Mouse (Mus musculus) midbrain, embryonic 16.5 days (tissue): Measurements from ENCODE around the gene Efnb2. TPM values are rescaled to one million over a fixed set of nuclear protein-coding genes. Genes with fewer than 3 reads are reported as not detected.
A peak's percentile ranks its signal among the peaks of the same experiment; 100 is the strongest.

ENCODE experiments used
- ATAC-seq: fragments of 200-750 bp; cut with Nextera tagmentation; 2 replicates; pipeline ENCODE4 v1.8.0; 2017; ENCODE audit warnings: moderate TSS enrichment
- H3K27ac ChIP-seq: fragments of 300-500 bp; sonication (generic); 2 replicates; pipeline ENCODE4 v1.5.1; 2014; ENCODE audit warnings: mild to moderate bottlenecking, low read length, mixed read lengths
- H3K27me3 ChIP-seq: fragments of 300-500 bp; sonication (generic); 2 replicates; pipeline ENCODE4 v1.6.1; 2014; ENCODE audit warnings: low read depth, low read length, mixed read lengths; ENCODE audit not compliant: control insufficient read depth, insufficient read depth
- H3K36me3 ChIP-seq: fragments of 300-500 bp; sonication (generic); 2 replicates; pipeline ENCODE4 v1.6.1; 2014; ENCODE audit warnings: mild to moderate bottlenecking, low read length, moderate library complexity, mixed read lengths; ENCODE audit not compliant: control insufficient read depth, insufficient read depth
- H3K4me1 ChIP-seq: fragments of 300-500 bp; sonication (generic); 2 replicates; pipeline ENCODE4 v1.6.1; 2014; ENCODE audit warnings: mild to moderate bottlenecking, low read length, mixed read lengths; ENCODE audit not compliant: control insufficient read depth, insufficient read depth
- H3K4me2 ChIP-seq: fragments of 300-500 bp; sonication (generic); 2 replicates; pipeline ENCODE4 v1.6.1; 2014; ENCODE audit warnings: mild to moderate bottlenecking, low read length, mixed read lengths
- H3K4me3 ChIP-seq: fragments of 300-500 bp; sonication (generic); 2 replicates; pipeline ENCODE4 v1.5.1; 2014; ENCODE audit warnings: low read depth, mild to moderate bottlenecking, low read length, moderate library complexity, mixed read lengths
- H3K9ac ChIP-seq: fragments of 300-500 bp; sonication (generic); 2 replicates; pipeline ENCODE4 v1.6.1; 2014; ENCODE audit warnings: low read depth, low read length, mixed read lengths
- H3K9me3 ChIP-seq: fragments of 300-500 bp; sonication (generic); replicated peaks from 2 replicates; pipeline ENCODE4 v1.6.1; 2014; ENCODE audit warnings: mild to moderate bottlenecking, low read length, mixed read lengths; ENCODE audit not compliant: control insufficient read depth, poor library complexity, severe bottlenecking
- WGBS: fragments of 180-500 bp; shearing (Covaris S2); extraction: QIAGEN DNeasy Blood & Tissue Kit; methylation state at CpG from one replicate; pipeline ENCODE4 v1.1.7; 2014; 5-methylcytosine and 5-hydroxymethylcytosine counted together
- polyA plus RNA-seq: library from polyadenylated mRNA; unstranded; fragments of >200 nt; fragmentation: Nextera tagmentation; extraction: Ambion mirVana; gene quantifications from 2 replicates; pipeline ENCODE4 v1.2.1, GENCODE M21; 2015

Efnb2 gene
- polyA plus RNA-seq, 1 experiment from 2014 or later: 10.0 TPM

DNA sequence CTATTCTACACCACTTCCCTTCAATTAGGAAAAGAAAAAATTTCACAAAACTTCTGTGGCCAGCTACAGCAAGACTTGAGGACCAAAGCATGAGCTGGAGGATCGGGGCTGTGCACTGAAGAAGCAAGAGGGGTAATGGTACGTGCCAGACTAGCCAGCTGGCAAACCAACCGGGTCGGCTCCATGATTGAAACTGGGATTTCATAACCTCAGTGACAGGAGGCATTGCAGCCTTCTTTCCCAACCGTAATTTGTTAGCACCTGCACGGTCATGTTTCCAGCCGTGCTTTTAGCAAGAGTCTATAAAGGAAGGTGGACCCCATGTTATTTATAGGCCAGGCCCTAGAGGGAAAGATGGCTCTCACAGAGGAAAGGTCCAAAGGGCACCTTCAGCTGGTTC, 12.4 kb downstream of the Efnb2 start:
- H3K9me3 ChIP-seq: no peaks in the 10 kb centered on the region
- no peak overlapping the region for H3K4me3 ChIP-seq
- H3K27ac ChIP-seq: no peak overlapping the region
- H3K27me3 ChIP-seq: peaks cover 3% of the 10 kb centered on the region
- H3K4me2 ChIP-seq: no peak overlapping the region
- WGBS: 86% methylated on average over 7 of the region's 7 CpGs
- no peak overlapping the region for H3K9ac ChIP-seq
- ATAC-seq: no peak
- H3K4me1 ChIP-seq: peaks cover 14% of the 10 kb centered on the region
- no peaks in the 10 kb centered on the region for H3K36me3 ChIP-seq

DNA sequence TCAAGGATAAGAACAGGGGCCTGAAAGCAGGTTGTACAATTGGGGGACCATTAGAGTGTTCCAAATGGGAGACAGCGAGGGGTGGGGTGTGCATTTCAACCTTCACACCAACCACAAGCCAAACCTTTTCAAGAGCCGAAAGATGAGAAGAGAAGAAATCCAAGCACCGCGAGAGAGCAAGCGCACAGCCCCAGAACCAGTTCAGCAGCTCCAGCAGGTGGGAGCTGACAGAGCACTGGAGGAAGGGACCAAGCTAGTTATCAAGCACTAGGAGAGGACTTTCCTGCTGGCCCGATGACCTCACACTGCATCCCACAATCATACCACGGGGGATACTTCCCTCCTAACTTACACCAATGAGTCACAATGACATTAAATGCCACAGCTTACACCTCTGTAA, 13.2 kb downstream of the Efnb2 start:
- Histone ChIP-seq H3K36me3 (no peaks in the 10 kb centered on the region), H3K9me3 (no peaks in the 10 kb centered on the region), H3K9ac (no peak overlapping the region), H3K27me3 (peaks cover 3% of the 10 kb centered on the region), H3K4me2 (no peak overlapping the region), H3K4me3 (no peak overlapping the region), H3K27ac (no peak overlapping the region), H3K4me1 (peaks cover 9% of the 10 kb centered on the region; the same call in 1 of the 2 replicates)
- no peak for ATAC-seq
- 85% methylated on average over 7 of the region's 7 CpGs for WGBS

DNA sequence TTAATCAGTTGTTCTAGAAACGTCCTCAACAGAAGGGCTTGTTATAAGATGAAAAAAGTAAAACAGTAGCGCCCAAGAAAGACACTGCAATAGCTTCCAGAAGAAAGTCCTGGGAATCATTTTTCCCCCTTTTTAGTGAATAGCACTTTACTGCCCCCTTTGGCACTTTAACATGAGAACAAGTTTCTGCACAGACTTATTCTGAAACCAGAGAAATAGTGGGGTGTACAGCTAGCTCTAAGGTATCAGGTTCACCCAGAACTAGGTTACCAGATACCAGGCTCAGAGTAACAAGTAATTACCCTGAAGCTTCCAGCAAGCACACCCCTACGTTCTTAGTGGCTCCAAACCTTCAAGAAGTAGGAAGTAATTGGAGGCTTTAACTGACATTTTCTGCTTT, 13.7 kb downstream of the Efnb2 start:
- Histone ChIP-seq H3K36me3 (no peaks in the 10 kb centered on the region), H3K4me3 (no peak overlapping the region), H3K4me2 (no peak overlapping the region), H3K9ac (no peak overlapping the region), H3K4me1 (peaks cover 9% of the 10 kb centered on the region; the same call in 1 of the 2 replicates), H3K9me3 (no peaks in the 10 kb centered on the region), H3K27ac (no peak overlapping the region), H3K27me3 (peaks cover 3% of the 10 kb centered on the region)
- 55% methylated on average over 3 of the region's 3 CpGs for WGBS
- ATAC-seq: no peak

DNA sequence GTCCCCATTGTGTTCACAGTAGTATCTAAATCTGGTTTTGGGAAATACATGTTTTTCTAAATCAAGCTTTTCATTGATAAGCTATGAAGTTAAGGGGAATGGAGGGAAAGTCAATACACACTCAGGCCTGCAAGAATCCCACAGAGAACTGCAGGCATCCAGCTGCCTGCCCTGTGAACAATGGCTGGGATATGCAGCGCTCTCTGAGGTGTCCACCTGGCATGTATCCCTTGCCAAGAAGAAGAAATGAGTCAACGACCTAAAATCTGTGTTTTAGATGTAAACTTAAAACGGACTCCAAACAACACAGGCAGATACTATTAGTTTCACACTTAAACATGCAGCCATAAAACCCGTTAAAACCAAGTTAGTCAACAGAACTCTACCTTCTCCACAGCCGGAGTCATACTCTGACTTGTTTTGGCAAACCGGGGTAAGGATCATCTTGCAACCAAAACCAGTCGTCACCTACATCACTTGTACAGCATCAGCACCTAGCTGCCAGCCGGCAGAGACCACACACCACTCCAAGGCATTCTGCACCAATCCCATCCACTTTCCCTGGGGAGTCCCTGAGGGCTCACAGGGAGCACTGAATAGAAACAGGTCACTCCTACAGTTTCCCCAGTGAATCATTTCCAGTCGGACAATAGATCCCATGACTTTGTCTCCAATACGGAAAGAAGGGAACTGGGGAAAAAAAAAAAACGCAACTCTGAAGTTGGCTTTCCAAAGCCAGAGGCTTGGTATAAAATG, 16.7 kb downstream of the Efnb2 start:
- Histone ChIP-seq H3K4me3 (no peak overlapping the region), H3K9ac (no peak overlapping the region), H3K27me3 (peaks cover under 1% of the 10 kb centered on the region), H3K9me3 (no peaks in the 10 kb centered on the region), H3K27ac (no peak overlapping the region), H3K4me2 (no peak overlapping the region), H3K4me1 (peaks cover 2% of the 10 kb centered on the region; the same call in 1 of the 2 replicates), H3K36me3 (no peaks in the 10 kb centered on the region)
- 85% methylated on average over 11 of the region's 11 CpGs for WGBS
- ATAC-seq: no peak

DNA sequence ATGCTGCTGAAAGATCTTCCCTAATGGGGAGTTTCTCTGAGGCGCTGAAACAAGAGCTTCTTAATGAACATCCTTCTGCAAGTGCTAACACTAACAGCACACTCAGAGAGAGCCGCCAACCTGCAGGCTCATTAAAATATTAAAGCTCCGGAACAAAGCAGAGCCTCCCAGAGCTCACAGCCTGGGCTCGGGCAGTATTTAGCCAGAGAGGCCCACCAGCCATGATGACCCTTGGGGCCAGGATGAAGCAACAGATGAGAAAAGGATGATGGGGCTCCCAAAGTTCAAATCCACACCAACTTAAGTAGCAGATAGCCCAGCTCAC, 20.8 kb downstream of the Efnb2 start:
- Histone ChIP-seq H3K9ac (no peak overlapping the region), H3K4me3 (no peak overlapping the region), H3K4me2 (no peak overlapping the region), H3K36me3 (no peaks in the 10 kb centered on the region), H3K4me1 (no peaks in the 10 kb centered on the region; the same call in 1 of the 2 replicates), H3K27me3 (no peaks in the 10 kb centered on the region), H3K27ac (no peak overlapping the region), H3K9me3 (no peaks in the 10 kb centered on the region)
- WGBS: 6% methylated on average over 4 of the region's 4 CpGs
- ATAC-seq: 0 out of 2 replicates have a peak, but pooled peaks have one; percentile 66

DNA sequence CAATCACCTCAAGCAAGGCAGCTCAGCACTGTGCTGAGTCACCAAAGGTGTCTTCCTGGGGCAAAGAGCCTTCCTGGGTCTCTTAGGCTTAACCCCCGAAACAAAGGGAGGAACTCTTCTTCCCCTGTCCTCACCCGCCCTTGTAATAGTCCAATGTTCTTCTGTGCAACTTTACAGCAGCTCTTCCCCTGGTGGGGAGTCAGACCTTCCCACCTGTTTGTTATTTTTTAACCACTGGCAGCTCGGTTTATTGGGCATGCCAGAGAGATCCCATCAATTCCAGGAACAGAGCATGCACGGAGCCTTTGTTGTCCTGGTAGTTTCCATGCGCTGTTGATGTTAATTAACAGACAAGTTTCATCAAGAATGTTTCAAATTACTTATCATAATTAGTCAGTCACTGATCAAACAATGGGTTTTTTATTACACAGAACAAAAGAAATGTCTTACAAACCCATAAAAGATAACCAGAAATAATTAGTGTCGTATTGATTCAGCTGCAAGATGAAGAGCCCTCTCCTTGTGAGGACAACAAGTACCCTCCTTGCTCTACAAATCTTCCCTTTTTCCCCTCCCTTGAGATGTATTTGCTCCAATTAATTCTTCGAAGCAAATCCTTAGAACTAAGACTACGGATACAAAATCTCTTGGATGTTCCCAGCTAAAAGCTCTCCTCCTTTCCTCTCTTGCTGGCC, 21.3 kb downstream of the Efnb2 start:
- ATAC-seq: peak; percentile 52; the same call in 1 of the 2 replicates
- Histone ChIP-seq H3K4me1 (no peaks in the 10 kb centered on the region; the same call in 1 of the 2 replicates), H3K4me2 (no peak overlapping the region), H3K27me3 (no peaks in the 10 kb centered on the region), H3K9me3 (no peaks in the 10 kb centered on the region), H3K36me3 (no peaks in the 10 kb centered on the region), H3K4me3 (no peak overlapping the region), H3K27ac (no peak overlapping the region), H3K9ac (no peak overlapping the region)
- WGBS: 35% methylated on average over 8 of the region's 8 CpGs

DNA sequence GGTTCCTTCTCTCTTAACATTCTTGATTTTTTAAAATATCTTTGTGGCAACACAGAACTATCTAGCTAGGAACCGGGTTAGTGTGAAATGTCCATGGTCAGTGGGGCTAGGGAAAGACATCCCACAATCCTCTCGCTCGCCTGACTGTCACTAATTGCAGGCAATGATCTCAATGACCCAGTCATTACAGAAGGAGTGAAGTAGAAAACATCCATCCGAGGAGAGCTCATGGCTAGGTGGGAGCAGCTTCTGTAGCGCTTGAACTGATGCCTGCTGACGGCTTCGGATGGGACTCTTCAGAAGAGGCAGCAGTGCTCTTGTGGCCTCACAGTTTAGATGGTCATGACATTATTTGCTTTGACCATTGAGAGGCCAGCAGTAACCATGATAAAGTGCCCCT, 29.6 kb downstream of the Efnb2 start:
- WGBS: 79% methylated on average over 7 of the region's 7 CpGs
- no peak overlapping the region for H3K9ac ChIP-seq
- no peaks in the 10 kb centered on the region; the same call in 1 of the 2 replicates for H3K4me1 ChIP-seq
- H3K27me3 ChIP-seq: no peaks in the 10 kb centered on the region
- H3K4me2 ChIP-seq: no peak overlapping the region
- H3K36me3 ChIP-seq: no peaks in the 10 kb centered on the region
- ATAC-seq: no peak
- H3K27ac ChIP-seq: no peak overlapping the region
- no peaks in the 10 kb centered on the region for H3K9me3 ChIP-seq
- no peak overlapping the region for H3K4me3 ChIP-seq

DNA sequence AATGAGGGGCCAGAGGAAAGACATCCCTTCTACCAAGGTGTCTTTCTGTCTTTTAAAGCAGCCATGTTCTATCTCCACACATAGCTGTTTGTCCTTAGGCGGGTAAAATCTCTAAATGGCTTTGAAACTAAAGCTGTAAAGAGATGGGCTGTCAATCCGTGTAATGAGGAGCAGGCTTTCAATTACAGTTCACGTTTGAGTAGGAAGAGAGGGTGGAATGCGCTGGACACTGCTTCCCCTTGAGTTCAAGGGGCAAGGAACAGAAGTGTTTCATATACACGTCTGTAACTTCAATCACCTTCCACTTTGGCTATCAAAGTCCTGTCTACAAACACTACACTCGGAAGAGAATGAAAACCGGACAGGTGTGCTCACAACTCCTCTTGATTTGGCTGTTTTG, 37.0 kb downstream of the Efnb2 start:
- no peak overlapping the region for H3K9ac ChIP-seq
- no peak overlapping the region for H3K4me3 ChIP-seq
- no peak for ATAC-seq
- no peak overlapping the region for H3K27ac ChIP-seq
- no peak overlapping the region for H3K4me2 ChIP-seq
- H3K4me1 ChIP-seq: peaks cover 12% of the 10 kb centered on the region
- 68% methylated on average over 7 of the region's 7 CpGs for whole genome bisulfite sequencing
- H3K36me3 ChIP-seq: peaks cover 12% of the 10 kb centered on the region
- peaks cover 2% of the 10 kb centered on the region; the same call in 1 of the 2 replicates for H3K27me3 ChIP-seq
- no peaks in the 10 kb centered on the region for H3K9me3 ChIP-seq

DNA sequence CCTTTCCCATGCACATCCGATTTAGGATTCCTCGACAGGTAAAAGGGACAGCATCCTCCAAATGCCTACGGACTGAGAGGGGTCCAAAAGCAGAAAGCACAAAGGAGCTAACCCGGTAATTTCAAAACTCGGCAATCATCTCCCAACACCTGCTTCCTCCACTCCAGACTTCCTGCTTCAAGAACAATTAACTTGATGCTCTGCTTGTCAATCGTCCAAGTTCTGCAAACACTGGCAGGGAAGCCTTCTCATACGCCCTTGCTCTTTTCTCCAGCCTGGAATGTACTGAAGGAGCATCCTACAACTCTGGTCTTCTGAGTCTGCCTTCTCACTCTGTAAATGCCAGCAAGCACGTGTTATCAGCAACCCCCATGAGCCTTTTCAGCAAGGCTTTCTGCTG, 37.6 kb downstream of the Efnb2 start:
- Histone ChIP-seq H3K36me3 (peaks cover 12% of the 10 kb centered on the region), H3K4me2 (no peak overlapping the region), H3K9ac (no peak overlapping the region), H3K27ac (no peak overlapping the region), H3K4me1 (peaks cover 12% of the 10 kb centered on the region), H3K27me3 (peaks cover 2% of the 10 kb centered on the region; the same call in 1 of the 2 replicates), H3K9me3 (no peaks in the 10 kb centered on the region), H3K4me3 (no peak overlapping the region)
- WGBS: 70% methylated on average over 8 of the region's 8 CpGs
- no peak for ATAC-seq
